Mouse (Mus musculus): ENCODE results near the gene Ufc1.

GRCm38 (mm10) chr1:171294298-171295062 is at the start of gene Ufc1:
- TF ChIP-seq POLR2A (IDR thresholded peaks at IDR 0.05; ENCODE audit: control insufficient read depth, low read depth, low read length), result peak; percentile 68
- no peak for TF ChIP-seq CTCF (IDR thresholded peaks at IDR 0.05; ENCODE audit: control insufficient read depth, insufficient read depth, insufficient replicate concordance, low read depth, low read length)
